Mouse (Mus musculus): Measurements from ENCODE around the gene Tgif2. TPM values are rescaled to one million over a fixed set of nuclear protein-coding genes. Genes with fewer than 3 reads are reported as not detected.
"Not testable (repeated sequence)": the region's sequence is repeated elsewhere in the genome, so short reads cannot be mapped to it uniquely, and the experiment has no call there.

Tgif2 gene
- total RNA-seq, 2 experiments from 2014 or later, result 0.69 to 1.0 TPM

- intact Hi-C loops (cut with DNase I), result no loop called here
- no peak for DNase-seq (ENCODE audit: low spot score in 2 of 2)
Observed at GRCm38 (mm10) chr2:156869554-156869953, 29.7 kb downstream of the Tgif2 start.

DNA sequence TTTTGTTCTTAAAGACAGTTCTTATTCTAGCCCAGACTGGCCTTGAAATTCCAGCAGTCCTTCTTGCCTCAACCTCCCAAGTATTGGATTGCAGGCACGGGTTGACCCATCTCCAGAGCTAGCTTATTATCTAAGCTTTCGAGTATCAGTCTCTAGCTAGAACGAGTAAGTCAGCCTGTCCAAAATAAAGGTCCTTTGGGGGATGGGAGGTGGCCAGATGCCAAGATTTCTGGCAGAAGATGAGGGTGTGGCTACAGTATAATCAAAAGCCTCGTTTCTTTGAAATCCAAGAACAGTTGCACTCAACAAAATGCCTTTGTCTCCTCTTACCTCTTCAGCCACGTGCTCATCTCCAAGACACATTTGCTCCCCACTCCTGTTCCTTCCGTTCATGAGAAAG lies 30.7 kb downstream of the Tgif2 start:
- intact Hi-C loops (cut with DNase I), result no loop called here
- DNase-seq (ENCODE audit: low spot score in 2 of 2), result no peak

GRCm38 (mm10) chr2:156873629-156874028 lies 33.8 kb downstream of the Tgif2 start:
- intact Hi-C loops (cut with DNase I), result loop anchor here (1.0 kb wide), 2 partner anchors 123 to 222 kb away; no protein-coding TSS in a partner anchor
- DNase-seq (ENCODE audit: low spot score in 2 of 2), result peak; percentile 46 to 50

GRCm38 (mm10) chr2:156874047-156874759 lies 34.4 kb downstream of the Tgif2 start:
- no peak for DNase-seq (ENCODE audit: low spot score in 2 of 2)
- intact Hi-C loops (cut with DNase I), result loop anchor here (1.0 kb wide), 1 partner anchor 221 kb away; no protein-coding TSS in a partner anchor

DNA sequence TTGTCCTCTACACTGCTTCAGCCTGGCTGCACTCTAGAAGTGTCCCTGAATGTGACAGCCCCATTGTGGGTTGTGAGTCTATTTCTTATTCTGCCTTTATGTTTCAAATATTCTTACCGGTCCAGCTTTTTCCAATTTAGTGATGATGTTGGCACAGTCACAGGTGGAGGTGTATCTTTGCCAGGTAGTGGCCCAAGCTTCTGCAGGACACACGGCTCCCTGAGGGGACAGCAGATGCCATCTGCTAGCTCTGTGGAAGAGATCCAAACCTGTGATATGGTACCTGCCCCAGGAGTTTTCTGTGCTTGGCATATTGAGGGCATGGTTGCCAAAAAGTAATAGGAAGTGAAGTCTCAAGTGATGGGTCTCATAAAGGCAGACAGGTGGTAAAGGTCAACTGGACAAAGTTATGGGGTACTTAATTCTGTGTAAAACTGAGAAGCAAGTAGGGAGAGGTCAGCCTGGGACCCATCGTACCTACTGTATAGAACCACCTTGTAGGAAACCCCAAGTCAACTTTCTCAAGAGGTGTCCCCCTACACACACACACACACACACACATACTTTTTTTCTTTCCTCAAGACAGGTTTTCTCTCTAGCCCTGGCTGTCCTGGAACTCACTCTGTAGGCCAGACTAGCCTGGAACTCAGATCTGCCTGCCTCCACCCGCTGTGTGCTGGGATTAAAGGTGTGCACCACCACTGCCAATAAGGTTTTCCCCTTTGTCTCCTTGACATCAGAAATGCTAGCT lies 35.1 kb downstream of the Tgif2 start:
- DNase-seq (ENCODE audit: low spot score in 2 of 2), result no peak
- intact Hi-C loops (cut with DNase I), result loop anchor here (1.0 kb wide), 1 partner anchor 220 kb away; no protein-coding TSS in a partner anchor

DNA sequence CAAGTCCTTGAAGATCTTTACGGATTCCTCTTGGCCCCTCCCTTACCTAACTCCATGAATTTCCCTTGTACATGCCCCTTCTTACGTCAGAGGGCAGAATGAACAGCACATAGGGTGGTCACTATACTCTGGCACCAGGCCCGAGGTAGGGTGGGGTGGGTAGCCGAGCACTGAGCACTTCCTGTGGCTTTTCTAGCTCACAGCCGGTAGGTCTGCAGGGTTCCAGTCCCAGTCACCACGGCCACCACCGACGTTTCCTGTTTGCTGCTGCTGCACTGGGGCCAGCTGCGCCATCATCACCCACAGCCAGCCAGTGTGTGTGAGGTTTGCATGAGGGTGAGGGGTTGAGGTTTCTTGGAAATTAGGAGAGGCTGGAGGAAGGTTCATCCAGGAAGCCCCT lies 37.9 kb downstream of the Tgif2 start:
- intact Hi-C loops (cut with DNase I), result no loop called here
- no peak for DNase-seq (ENCODE audit: low spot score in 2 of 2)

- DNase-seq (ENCODE audit: low spot score in 2 of 2), result no peak
- intact Hi-C loops (cut with DNase I), result no loop called here
Observed at GRCm38 (mm10) chr2:156879541-156879940, 39.7 kb downstream of the Tgif2 start.

DNA sequence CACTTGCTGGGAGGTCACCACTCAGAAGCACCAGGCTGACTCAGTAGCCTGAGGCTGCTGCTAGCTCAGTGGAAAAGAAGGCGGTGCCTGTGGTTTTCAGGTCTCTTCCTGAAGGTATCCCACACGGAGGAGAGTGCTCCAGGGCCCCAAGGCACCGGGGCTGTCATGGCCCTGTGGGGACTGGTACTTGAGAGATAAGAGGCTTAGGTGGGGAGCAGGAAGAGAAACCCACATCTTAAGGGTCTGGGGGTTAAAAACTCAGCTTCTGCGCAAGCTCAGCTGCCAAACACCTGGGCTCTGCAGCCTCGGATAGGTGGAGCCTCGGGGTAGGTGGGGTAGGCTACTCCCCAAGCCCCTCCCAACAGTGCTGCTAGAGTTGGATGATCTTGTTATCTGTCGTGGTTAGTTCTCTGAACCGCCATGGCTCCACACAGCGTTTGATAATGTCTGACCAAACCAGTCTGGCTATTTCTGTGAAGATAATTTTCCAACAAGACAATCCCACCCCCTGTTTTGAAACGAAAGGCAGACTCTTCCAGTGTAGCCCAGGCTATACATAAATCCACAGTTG lies 42.7 kb downstream of the Tgif2 start:
- no peak for DNase-seq (ENCODE audit: low spot score in 2 of 2)
- intact Hi-C loops (cut with DNase I), result no loop called here

DNA sequence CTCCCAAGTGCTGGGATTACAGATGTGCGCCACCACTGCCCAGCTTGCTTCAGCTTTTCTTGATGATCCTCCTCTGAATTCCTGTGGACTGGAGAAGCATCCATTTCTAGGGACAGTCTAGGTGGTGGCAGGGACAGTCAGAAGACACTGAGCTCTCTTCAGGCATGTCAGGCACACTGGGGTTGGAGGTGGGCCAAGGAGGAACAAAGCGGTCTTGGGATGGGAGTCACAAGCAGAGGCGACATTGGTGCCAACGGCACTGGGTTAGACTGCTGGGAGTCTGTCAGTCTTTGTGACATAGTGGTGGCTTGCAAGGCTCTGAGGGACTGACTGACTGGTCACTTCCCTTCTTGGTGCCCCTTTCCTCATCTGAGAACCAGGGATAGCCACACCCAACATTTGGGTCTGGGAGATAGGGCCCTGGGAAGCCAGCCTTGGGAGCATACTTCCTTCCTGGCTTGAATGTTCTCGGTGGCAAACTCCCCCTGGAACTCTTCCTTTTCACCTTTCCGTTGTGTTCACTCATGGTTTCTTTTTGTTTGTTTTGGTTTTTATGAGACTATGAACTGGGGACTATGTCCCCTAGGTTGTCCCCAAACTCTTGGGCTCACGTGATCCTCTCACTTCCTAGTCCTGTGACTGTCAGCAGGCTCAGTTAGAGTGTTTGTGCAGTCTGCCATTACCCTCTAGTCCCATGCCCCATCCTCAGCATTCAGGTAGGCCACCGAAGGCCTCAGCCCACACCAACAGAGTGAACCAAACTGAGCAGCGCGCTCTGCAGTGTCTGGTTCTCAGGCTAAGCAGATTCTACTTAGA lies 44.8 kb downstream of the Tgif2 start:
- DNase-seq (ENCODE audit: low spot score in 2 of 2), result no peak
- intact Hi-C loops (cut with DNase I), result no loop called here

DNA sequence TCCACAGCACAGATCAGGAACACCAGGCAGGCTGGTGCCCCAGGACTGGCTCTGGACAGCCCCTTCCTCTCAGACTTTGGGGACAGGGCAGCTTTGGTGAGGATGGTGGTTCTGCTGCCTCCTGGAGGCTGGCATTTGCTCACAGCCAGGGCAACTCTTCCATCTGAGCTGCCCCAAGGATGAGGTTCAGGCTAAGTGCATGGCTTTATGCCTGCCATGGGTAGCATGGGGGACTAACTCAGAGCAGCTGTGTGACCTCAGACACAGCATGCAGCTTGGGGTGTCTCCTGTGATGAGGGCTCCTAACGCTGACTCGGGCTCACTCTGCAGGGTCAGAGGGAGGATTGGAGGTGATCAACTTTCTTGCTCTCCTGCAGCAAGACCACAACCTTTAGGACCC lies 45.9 kb downstream of the Tgif2 start:
- intact Hi-C loops (cut with DNase I), result not testable (repeated sequence)

GRCm38 (mm10) chr2:156886084-156886631 lies 46.4 kb downstream of the Tgif2 start:
- intact Hi-C loops (cut with DNase I), result no loop called here
- DNase-seq (ENCODE audit: low spot score in 2 of 2), result no peak

More for the DNA sequence above, 45.9 kb downstream of the Tgif2 start:
- DNase-seq (ENCODE audit: low spot score in 2 of 2), result not testable (repeated sequence)

GRCm38 (mm10) chr2:156887017-156887416 lies 47.2 kb downstream of the Tgif2 start, which contains the start of gene Sla2:
Sla2 (minus strand) TSS chr2:156887192.
- no peak for DNase-seq (ENCODE audit: low spot score in 2 of 2)
- intact Hi-C loops (cut with DNase I), result no loop called here

GRCm38 (mm10) chr2:156888490-156888889 lies 48.7 kb downstream of the Tgif2 start:
- intact Hi-C loops (cut with DNase I), result no loop called here
- DNase-seq (ENCODE audit: low spot score in 2 of 2), result no peak

- no peak for DNase-seq (ENCODE audit: low spot score in 2 of 2)
- intact Hi-C loops (cut with DNase I), result no loop called here
Observed at GRCm38 (mm10) chr2:156892240-156892639, 52.4 kb downstream of the Tgif2 start.

- intact Hi-C loops (cut with DNase I), result no loop called here
- no peak for DNase-seq (ENCODE audit: low spot score in 2 of 2)
Observed at GRCm38 (mm10) chr2:156892821-156893220, 53.0 kb downstream of the Tgif2 start.

- intact Hi-C loops (cut with DNase I), result no loop called here
Observed at GRCm38 (mm10) chr2:156894496-156895265, 54.9 kb downstream of the Tgif2 start.

DNA sequence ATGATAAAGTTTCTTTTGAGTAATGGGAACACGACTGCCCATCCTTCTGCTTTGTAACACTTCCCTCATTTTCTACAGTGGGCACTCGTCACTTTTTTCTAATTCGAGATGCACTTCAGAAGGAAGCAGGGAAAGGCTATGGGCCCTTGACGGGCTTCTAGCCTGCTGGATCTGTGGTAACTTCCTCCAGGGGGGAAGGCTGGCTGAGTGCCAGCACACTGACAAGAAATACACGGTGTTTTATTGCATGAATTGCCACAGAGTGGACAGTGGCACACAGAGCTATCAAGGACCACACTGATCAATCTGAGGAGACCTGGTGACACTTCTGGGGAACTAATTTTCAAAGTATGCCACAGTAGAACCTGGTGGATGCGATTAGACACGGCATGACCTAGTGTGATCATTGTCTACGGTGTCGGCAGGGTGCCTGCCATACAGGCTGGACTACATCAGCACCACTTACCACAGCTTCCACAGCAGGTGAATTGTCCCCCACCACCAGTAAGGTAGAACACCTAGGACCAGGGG lies 56.6 kb downstream of the Tgif2 start:
- intact Hi-C loops (cut with DNase I), result no loop called here

More at GRCm38 (mm10) chr2:156894496-156895265, 54.9 kb downstream of the Tgif2 start:
- DNase-seq (ENCODE audit: low spot score in 2 of 2), result no peak

DNA sequence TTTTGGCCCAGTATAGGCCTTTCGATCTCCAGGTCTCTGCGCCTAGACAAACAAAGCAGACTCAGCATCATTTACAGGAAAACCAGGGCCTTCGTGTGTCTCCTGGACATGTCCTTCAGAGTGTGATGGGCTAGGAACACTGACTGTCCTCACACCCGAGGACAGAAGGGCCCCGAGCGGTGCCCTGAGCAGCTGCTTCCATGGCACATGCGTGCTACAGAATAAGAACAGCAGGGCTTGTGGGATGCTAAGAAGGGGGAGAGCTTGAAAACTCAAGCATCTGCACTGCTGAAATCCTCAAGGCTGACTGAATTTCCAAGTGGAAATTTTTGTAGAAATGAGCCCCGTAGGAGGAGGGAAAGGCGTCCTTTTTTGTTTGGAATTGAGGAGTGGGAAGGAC lies 57.2 kb downstream of the Tgif2 start:
- intact Hi-C loops (cut with DNase I), result no loop called here
- DNase-seq (ENCODE audit: low spot score in 2 of 2), result peak in 1 of 2 experiments; percentile 86

More for the DNA sequence above, 56.6 kb downstream of the Tgif2 start:
- DNase-seq (ENCODE audit: low spot score in 2 of 2), result no peak
